Mouse (Mus musculus) embryonic facial prominence, embryonic 10.5 days (tissue): ENCODE data around the gene Vmn2r102. TPM values are rescaled to one million over a fixed set of nuclear protein-coding genes. Genes with fewer than 3 reads are reported as not detected.

Experiments
- DNase-seq: peaks from one replicate; pipeline ENCODE4 v3.0.0-alpha.2; 2017; ENCODE audit warnings: low spot score
- H3K27ac ChIP-seq: fragments of 300-500 bp; sonication (generic); replicated peaks from 2 replicates; pipeline ENCODE4 v1.5.1; 2016; ENCODE audit warnings: mild to moderate bottlenecking
- H3K27me3 ChIP-seq: fragments of 300-500 bp; sonication (generic); replicated peaks from 2 replicates; pipeline ENCODE4 v1.6.1; 2016; ENCODE audit warnings: low read depth, mild to moderate bottlenecking; ENCODE audit not compliant: poor library complexity, severe bottlenecking
- H3K36me3 ChIP-seq: fragments of 300-500 bp; sonication (generic); replicated peaks from 2 replicates; pipeline ENCODE4 v1.6.1; 2016; ENCODE audit warnings: mild to moderate bottlenecking, moderate library complexity
- H3K4me1 ChIP-seq: fragments of 300-500 bp; sonication (generic); 2 replicates; pipeline ENCODE4 v1.6.1; 2016
- H3K4me3 ChIP-seq: fragments of 300-500 bp; sonication (generic); 2 replicates; pipeline ENCODE4 v1.5.1; 2016; ENCODE audit warnings: mild to moderate bottlenecking, moderate library complexity
- H3K9me3 ChIP-seq: fragments of 300-500 bp; sonication (generic); 2 replicates; pipeline ENCODE4 v1.6.1; 2016; ENCODE audit warnings: mild to moderate bottlenecking
- WGBS: fragments of 180-500 bp; shearing (Covaris S2); methylation state at CpG from one replicate; pipeline ENCODE4 v1.1.7; 2016; 5-methylcytosine and 5-hydroxymethylcytosine counted together
- polyA plus RNA-seq: library from polyadenylated mRNA; unstranded; fragments of >200 nt; fragmentation: Nextera tagmentation; extraction: Ambion mirVana; gene quantifications from 2 replicates; pipeline ENCODE4 v1.2.1, GENCODE M21; 2016

Gene Vmn2r102
- not detected in 2 replicates for polyA plus RNA-seq

- H3K4me1 ChIP-seq, result no peaks in the 10 kb centered on the region
- H3K27me3 ChIP-seq, result no peaks in the 10 kb centered on the region
- no peak within 1 kb of the TSS for H3K27ac ChIP-seq
- 67% methylated on average over 2 of the region's 2 CpGs for WGBS
- no peaks in the 10 kb centered on the region for H3K9me3 ChIP-seq
- no peak for DNase-seq
- no peaks in the 10 kb centered on the region for H3K36me3 ChIP-seq
- H3K4me3 ChIP-seq, result no peak within 1 kb of the TSS
Measured at GRCm38 (mm10) chr17:19660028-19660427, at the start of gene Vmn2r102. Gene Vmn2r102 (plus strand): TSS chr17:19660328.

DNA sequence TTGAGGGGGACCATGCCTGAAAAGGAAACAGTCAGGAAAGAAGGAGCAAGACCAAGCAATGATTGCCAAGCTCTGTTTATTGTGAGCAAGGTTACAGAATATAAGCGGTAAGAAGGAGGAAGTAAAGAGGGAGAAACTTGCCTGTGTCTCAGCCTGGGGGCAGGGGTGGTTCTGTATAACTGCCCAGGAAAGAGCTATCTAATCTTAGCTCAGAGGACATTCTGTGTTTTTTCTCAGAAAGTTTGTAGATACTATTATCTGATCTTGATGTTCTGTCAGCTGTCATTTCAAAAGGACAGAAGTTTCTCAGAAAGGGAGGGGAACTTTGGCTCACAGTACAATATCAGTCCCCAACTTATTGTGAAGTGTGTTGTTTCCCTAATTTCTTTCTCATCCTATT, 30.8 kb upstream of the Vmn2r102 start:
- H3K36me3 ChIP-seq, result no peaks in the 10 kb centered on the region
- no peaks in the 10 kb centered on the region for H3K4me1 ChIP-seq
- no peak for DNase-seq
- no peaks in the 10 kb centered on the region for H3K27me3 ChIP-seq
- 87% methylated on average over 1 of the region's 1 CpGs for WGBS
- no peak overlapping the region for H3K27ac ChIP-seq
- peaks cover 42% of the 10 kb centered on the region for H3K9me3 ChIP-seq
- no peak overlapping the region for H3K4me3 ChIP-seq

DNA sequence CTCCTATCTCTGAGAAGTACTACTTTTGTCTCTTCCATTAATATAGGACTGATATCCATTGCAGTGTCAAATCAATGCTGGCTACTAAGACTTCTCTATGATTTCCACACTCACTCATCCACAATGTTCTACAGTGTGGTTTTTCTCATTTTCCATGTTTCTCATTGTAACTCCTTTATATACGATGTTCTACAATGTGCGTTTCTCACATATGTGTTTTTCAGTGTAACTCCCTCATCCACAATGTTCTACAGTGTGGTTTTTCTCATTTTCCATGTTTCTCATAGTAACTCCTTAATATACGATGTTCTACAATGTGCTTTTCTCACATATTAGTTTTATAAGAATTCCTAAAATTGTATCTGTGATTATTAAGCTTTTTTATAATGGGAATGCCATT, 1.7 kb upstream of the Vmn2r102 start:
- Histone ChIP-seq H3K9me3 (no peaks in the 10 kb centered on the region), H3K27me3 (no peaks in the 10 kb centered on the region), H3K4me1 (no peaks in the 10 kb centered on the region), H3K4me3 (no peak overlapping the region), H3K27ac (no peak overlapping the region), H3K36me3 (no peaks in the 10 kb centered on the region)
- WGBS, result 66% methylated on average over 3 of the region's 3 CpGs
- DNase-seq, result no peak

- no peaks in the 10 kb centered on the region for H3K36me3 ChIP-seq
- no peak overlapping the region for H3K4me3 ChIP-seq
- no peaks in the 10 kb centered on the region for H3K4me1 ChIP-seq
- H3K9me3 ChIP-seq, result peaks cover 24% of the 10 kb centered on the region
- no peak for DNase-seq
- no peak overlapping the region for H3K27ac ChIP-seq
- no peaks in the 10 kb centered on the region for H3K27me3 ChIP-seq
Measured at GRCm38 (mm10) chr17:19692062-19692461, 31.9 kb downstream of the Vmn2r102 start.

Other genes with a start within 250 kb of the Vmn2r102 start
- gene Vmn2r100, start 155.6 kb upstream of the Vmn2r102 start, polyA plus RNA-seq, result not detected in 2 replicates
- not detected in 2 replicates for gene Vmn2r101, start 83.1 kb upstream of the Vmn2r102 start, polyA plus RNA-seq
- not detected in 2 replicates for gene Vmn2r103, start 113.0 kb downstream of the Vmn2r102 start, polyA plus RNA-seq